Mouse (Mus musculus) gastrocnemius, postnatal 4 days (tissue): ENCODE measurements around the gene Hvcn1. TPM values are rescaled to one million over a fixed set of nuclear protein-coding genes. Genes with fewer than 3 reads are reported as not detected.
A peak's percentile ranks its signal among the peaks of the same experiment; 100 is the strongest.

Source experiments
- DNase-seq, 2 experiments: peaks; one replicate each; pipeline ENCODE4 v3.0.0; 2021 to 2022; ENCODE audit warnings: low spot score in 2 of 2, mixed read lengths in 2 of 2
- total RNA-seq, 2 experiments: library from RNA; stranded (reverse); gene quantifications; 2 replicates each; pipeline ENCODE4 v1.2.3; 2021

The Hvcn1 gene
- total RNA-seq, 2 experiments from 2014 or later: 7.9 to 9.5 TPM

- peak in 1 of 2 experiments; percentile 58 for DNase-seq
Observed at GRCm38 (mm10) chr5:122233695-122234094, 27.1 kb downstream of the Hvcn1 start.

GRCm38 (mm10) chr5:122234319-122235195 lies 28.0 kb downstream of the Hvcn1 start:
- no peak for DNase-seq

GRCm38 (mm10) chr5:122235196-122235836 lies 28.7 kb downstream of the Hvcn1 start:
- no peak for DNase-seq

GRCm38 (mm10) chr5:122237200-122237599 lies 30.6 kb downstream of the Hvcn1 start:
- DNase-seq: no peak

- no peak for DNase-seq
Observed at GRCm38 (mm10) chr5:122239618-122240017, 33.0 kb downstream of the Hvcn1 start.

- DNase-seq: no peak
Observed at GRCm38 (mm10) chr5:122240521-122240920, 33.9 kb downstream of the Hvcn1 start.

- no peak for DNase-seq
Observed at GRCm38 (mm10) chr5:122240989-122241388, 34.4 kb downstream of the Hvcn1 start.

- DNase-seq: no peak
Observed at GRCm38 (mm10) chr5:122242521-122243123, 36.0 kb downstream of the Hvcn1 start.

GRCm38 (mm10) chr5:122243781-122244523 lies 37.3 kb downstream of the Hvcn1 start:
- no peak for DNase-seq

GRCm38 (mm10) chr5:122245186-122245585 lies 38.6 kb downstream of the Hvcn1 start:
- DNase-seq: no peak

- DNase-seq: no peak
Observed at GRCm38 (mm10) chr5:122246547-122247167, 40.1 kb downstream of the Hvcn1 start.

- no peak for DNase-seq
Observed at GRCm38 (mm10) chr5:122247529-122247928, 40.9 kb downstream of the Hvcn1 start.

- DNase-seq: no peak
Observed at GRCm38 (mm10) chr5:122247934-122248333, 41.3 kb downstream of the Hvcn1 start.

- DNase-seq: no peak
Observed at GRCm38 (mm10) chr5:122249281-122249680, 42.7 kb downstream of the Hvcn1 start.

- DNase-seq: no peak
Observed at GRCm38 (mm10) chr5:122251895-122252606, 45.4 kb downstream of the Hvcn1 start.

- no peak for DNase-seq
Observed at GRCm38 (mm10) chr5:122258027-122258741, 51.6 kb downstream of the Hvcn1 start.

- no peak for DNase-seq
Observed at GRCm38 (mm10) chr5:122262104-122262503, 55.5 kb downstream of the Hvcn1 start.

GRCm38 (mm10) chr5:122263933-122264905 lies 57.6 kb downstream of the Hvcn1 start, which contains the start of gene Tctn1:
Gene Tctn1 (minus strand): TSS chr5:122264460.
- DNase-seq: peak; percentile 85 to 92
